Comparison of ENCODE assay signal across 28 mouse cellular contexts in the genomic region with DNA sequence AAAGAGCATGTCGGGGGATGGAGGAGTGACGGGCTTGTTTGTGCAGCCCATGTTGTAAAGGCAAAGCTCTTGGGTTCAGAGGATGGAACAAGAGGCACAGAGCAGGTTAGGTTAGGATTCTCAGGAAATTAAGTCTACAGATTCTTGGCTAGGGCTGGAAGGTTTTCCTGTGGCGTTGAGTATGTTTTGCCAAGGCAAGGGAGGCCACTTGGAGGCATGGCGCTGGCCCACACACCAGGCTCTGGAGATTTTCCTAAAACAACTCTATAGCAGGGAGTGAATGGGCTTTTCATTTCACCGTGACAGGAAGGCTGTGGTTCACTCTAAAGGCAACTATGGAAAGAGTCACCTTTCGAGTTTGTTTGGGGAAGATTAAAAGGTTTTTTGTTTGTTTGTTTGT. TPM values are rescaled to one million over a fixed set of nuclear protein-coding genes. Genes with fewer than 3 reads are reported as not detected.
A peak's percentile ranks its signal among the peaks of the same experiment; 100 is the strongest.
DNase-seq lines count a peak whose midpoint lies in the region; ATAC-seq and TF ChIP-seq lines count a peak whose summit lies in the region.
"Had no signal": no experiment of that assay in that cellular context is flagged by ENCODE, and none has a peak within 500 bp of the region (broad histone marks: within the 10 kb centered on the region; RNA-seq: fewer than 3 reads in every experiment).

No protein-coding gene starts in this region.

- no peaks in the 10 kb centered on the region for H3K79me2 ChIP-seq in MEL (ENCODE audit: control insufficient read depth, insufficient read depth, low read length, poor library complexity)

- peaks cover 6% of the 10 kb centered on the region for H3K4me1 ChIP-seq in limb, embryonic 12.5 days (replicated peaks)
- H3K4me1 ChIP-seq in limb, embryonic 10.5 days = no peaks in the 10 kb centered on the region
- peaks cover 43% of the 10 kb centered on the region in 2 experiments for H3K4me1 ChIP-seq in MEL (ENCODE audit: control insufficient read depth in 1 of 2, insufficient read depth in 2 of 2, low read length in 2 of 2)
- peaks cover 43 to 48% of the 10 kb centered on the region in 2 experiments for H3K4me1 ChIP-seq in liver, embryonic 14.5 days (replicated peaks; ENCODE audit: control insufficient read depth in 2 of 2, insufficient read depth in 2 of 2, low read length in 1 of 2)
- peaks cover 10% of the 10 kb centered on the region for H3K4me1 ChIP-seq in forebrain, embryonic 12.5 days
- H3K4me1 ChIP-seq: stomach, embryonic 15.5 days had no signal

- no peak for TF ChIP-seq RAD21 in MEL (IDR thresholded peaks at IDR 0.05; ENCODE audit: low read depth, low read length)

- DNase-seq in cerebellum, postnatal 14 days = peak; percentile 35 to 60
- no peak for DNase-seq in limb, embryonic 10.5 days (ENCODE audit: low spot score)
- no peak for DNase-seq in MEL (ENCODE audit: low read depth, low spot score)
- no peak for DNase-seq in liver, embryonic 14.5 days (ENCODE audit: low read depth in 3 of 3, low spot score in 3 of 3)
- no peak for DNase-seq in urinary bladder, postnatal 25 days (ENCODE audit: low spot score)
- DNase-seq: adrenal gland, postnatal 10 days; cerebellum, adult 11 months; cerebellum, adult 9-10 months; gastrocnemius, postnatal 36 days; heart, adult 18-20 months; heart, postnatal 36 days; kidney, adult 18-20 months; kidney, postnatal 25 days; lung, postnatal 36 days; retina, postnatal 1 day; right cerebral cortex, postnatal 25 days had no signal

- TF ChIP-seq CTCF in MEL (IDR thresholded peaks at IDR 0.05 in 2 of 3, conservative IDR thresholded peaks at IDR 0.05 in 1 of 3; ENCODE audit: control insufficient read depth in 1 of 3, insufficient read depth in 1 of 3, low read depth in 2 of 3, low read length in 3 of 3, poor library complexity in 1 of 3, severe bottlenecking in 1 of 3) = no peak
- no peak for TF ChIP-seq CTCF in liver, embryonic 14.5 days (IDR thresholded peaks at IDR 0.05; ENCODE audit: low read depth)

- H3K9ac ChIP-seq in limb, embryonic 12.5 days (replicated peaks) = no peak overlapping the region
- H3K9ac ChIP-seq in MEL (ENCODE audit: control insufficient read depth, low read depth, low read length, poor library complexity, severe bottlenecking) = peak overlapping the region; percentile 29
- H3K9ac ChIP-seq in liver, embryonic 14.5 days (replicated peaks) = no peak overlapping the region
- no peak overlapping the region for H3K9ac ChIP-seq in forebrain, embryonic 12.5 days
- H3K9ac ChIP-seq: hindbrain, embryonic 14.5 days; kidney, embryonic 15.5 days; midbrain, embryonic 13.5 days; neural tube, embryonic 15.5 days; stomach, embryonic 15.5 days had no signal

- no peaks in the 10 kb centered on the region for H3K27me3 ChIP-seq in limb, embryonic 12.5 days
- no peaks in the 10 kb centered on the region for H3K27me3 ChIP-seq in limb, embryonic 10.5 days (ENCODE audit: low read depth, poor library complexity, severe bottlenecking)
- H3K27me3 ChIP-seq in MEL (ENCODE audit: control insufficient read depth in 1 of 2, insufficient read depth in 2 of 2, low read length in 2 of 2) = no peaks in the 10 kb centered on the region
- H3K27me3 ChIP-seq in liver, embryonic 14.5 days (ENCODE audit: control insufficient read depth, insufficient read depth, low read length) = no peaks in the 10 kb centered on the region
- H3K27me3 ChIP-seq in forebrain, embryonic 12.5 days = no peaks in the 10 kb centered on the region
- H3K27me3 ChIP-seq: kidney, embryonic 15.5 days; midbrain, embryonic 13.5 days; neural tube, embryonic 15.5 days; Patski; stomach, embryonic 15.5 days had no signal

- peak overlapping the region; percentile 53 for H3K27ac ChIP-seq in limb, embryonic 12.5 days
- H3K27ac ChIP-seq in limb, embryonic 10.5 days = no peak overlapping the region
- peak overlapping the region; percentile 67 for H3K27ac ChIP-seq in MEL (ENCODE audit: control insufficient read depth, low read depth, low read length)
- peak overlapping the region; percentile 31 for H3K27ac ChIP-seq in liver, embryonic 14.5 days
- no peak overlapping the region for H3K27ac ChIP-seq in forebrain, embryonic 12.5 days
- H3K27ac ChIP-seq: hindbrain, embryonic 14.5 days; kidney, embryonic 15.5 days; midbrain, embryonic 13.5 days; neural tube, embryonic 15.5 days; stomach, embryonic 15.5 days had no signal

- no peak for ATAC-seq in cerebellum, adult (ENCODE audit: insufficient number of reproducible peaks, low FRiP score, low TSS enrichment)
- no peak for ATAC-seq in limb, embryonic 12.5 days (ENCODE audit: insufficient number of reproducible peaks, insufficient read depth, low FRiP score, low TSS enrichment, low read depth)
- ATAC-seq in liver, embryonic 14.5 days (ENCODE audit: insufficient read depth) = no peak
- ATAC-seq in forebrain, embryonic 12.5 days (ENCODE audit: low FRiP score) = no peak
- ATAC-seq: forebrain, embryonic 14.5 days; midbrain, embryonic 13.5 days; Patski had no signal

- no peak overlapping the region for H3K4me3 ChIP-seq in limb, embryonic 12.5 days (replicated peaks)
- H3K4me3 ChIP-seq in limb, embryonic 10.5 days = no peak overlapping the region
- H3K4me3 ChIP-seq in MEL (ENCODE audit: control insufficient read depth in 1 of 2, insufficient read depth in 1 of 2, low read depth in 2 of 2, low read length in 2 of 2) = peak overlapping the region; percentile 14 to 25; a peak in 3 of 4 replicates
- no peak overlapping the region for H3K4me3 ChIP-seq in liver, embryonic 14.5 days (ENCODE audit: insufficient read depth in 1 of 2, low read depth in 2 of 2, low read length in 2 of 2)
- no peak overlapping the region for H3K4me3 ChIP-seq in forebrain, embryonic 12.5 days (replicated peaks)
- H3K4me3 ChIP-seq: kidney, embryonic 15.5 days; midbrain, embryonic 13.5 days; neural tube, embryonic 15.5 days; stomach, embryonic 15.5 days had no signal

- 73% methylated on average over 6 of the region's 6 CpGs for WGBS in limb, embryonic 12.5 days
- 90% methylated on average over 6 of the region's 6 CpGs for WGBS in limb, embryonic 10.5 days
- WGBS in liver, embryonic 14.5 days (ENCODE audit: insufficient replicate concordance) = 73% methylated on average over 6 of the region's 6 CpGs
- WGBS in forebrain, embryonic 12.5 days = 87% methylated on average over 6 of the region's 6 CpGs

- no peak overlapping the region for H3K4me2 ChIP-seq in limb, embryonic 12.5 days
- H3K4me2 ChIP-seq in liver, embryonic 14.5 days (ENCODE audit: low read depth) = peak overlapping the region; percentile 37
- H3K4me2 ChIP-seq in forebrain, embryonic 12.5 days = no peak overlapping the region
- H3K4me2 ChIP-seq: heart, embryonic 11.5 days; hindbrain, embryonic 14.5 days; kidney, embryonic 15.5 days; midbrain, embryonic 13.5 days; neural tube, embryonic 15.5 days; stomach, embryonic 15.5 days had no signal

- TF ChIP-seq EP300 in MEL (IDR thresholded peaks at IDR 0.05; ENCODE audit: low read depth in 1 of 2, low read length in 2 of 2) = no peak; a peak in 2 of 4 replicates
- TF ChIP-seq EP300 in liver, embryonic 14.5 days (IDR thresholded peaks at IDR 0.05; ENCODE audit: low read depth) = no peak

- no peak for TF ChIP-seq POLR2A in MEL (IDR thresholded peaks at IDR 0.05; ENCODE audit: control insufficient read depth in 1 of 2, insufficient read depth in 1 of 2, low read depth in 1 of 2, low read length in 2 of 2, poor library complexity in 1 of 2)

- H3K9me3 ChIP-seq in limb, embryonic 12.5 days = no peaks in the 10 kb centered on the region
- no peaks in the 10 kb centered on the region for H3K9me3 ChIP-seq in limb, embryonic 10.5 days (replicated peaks)
- no peaks in the 10 kb centered on the region for H3K9me3 ChIP-seq in MEL (replicated peaks; ENCODE audit: insufficient read depth, low read length)
- H3K9me3 ChIP-seq in liver, embryonic 14.5 days (ENCODE audit: control insufficient read depth, low read length) = no peaks in the 10 kb centered on the region
- no peaks in the 10 kb centered on the region for H3K9me3 ChIP-seq in forebrain, embryonic 12.5 days
- H3K9me3 ChIP-seq: G1E; kidney, embryonic 15.5 days; midbrain, embryonic 13.5 days; neural tube, embryonic 15.5 days; stomach, embryonic 15.5 days had no signal

- H3K36me3 ChIP-seq in limb, embryonic 12.5 days = peaks cover 3% of the 10 kb centered on the region; the same call in 1 of the 2 replicates
- H3K36me3 ChIP-seq in limb, embryonic 10.5 days = peaks cover 12% of the 10 kb centered on the region
- H3K36me3 ChIP-seq in MEL (ENCODE audit: control insufficient read depth in 1 of 2, insufficient read depth in 2 of 2, low read length in 2 of 2) = peaks cover 0 to 59% of the 10 kb centered on the region in 2 experiments; a peak in 2 of 4 replicates
- H3K36me3 ChIP-seq in liver, embryonic 14.5 days (replicated peaks; ENCODE audit: control insufficient read depth, insufficient read depth, low read depth) = no peaks in the 10 kb centered on the region; the same call in 1 of the 2 replicates
- peaks cover 7% of the 10 kb centered on the region; the same call in 1 of the 2 replicates for H3K36me3 ChIP-seq in forebrain, embryonic 12.5 days (replicated peaks)
- H3K36me3 ChIP-seq: kidney, embryonic 15.5 days; neural tube, embryonic 15.5 days; stomach, embryonic 15.5 days had no signal

TF ChIP-seq in MEL, 35 proteins besides CTCF, POLR2A, EP300 and RAD21 (continues in another document):
- TF ChIP-seq TAL1 (IDR thresholded peaks at IDR 0.05; ENCODE audit: low read length) = no peak
- TF ChIP-seq MEF2A (IDR thresholded peaks at IDR 0.05; ENCODE audit: extremely low read depth, insufficient replicate concordance, low read depth, low read length, poor library complexity, severe bottlenecking) = no peak
- no peak for TF ChIP-seq NELFE (IDR thresholded peaks at IDR 0.05; ENCODE audit: low read depth, low read length)
- TF ChIP-seq ZC3H11A (IDR thresholded peaks at IDR 0.05; ENCODE audit: low read depth, low read length) = no peak
- TF ChIP-seq ZKSCAN1 (IDR thresholded peaks at IDR 0.05; ENCODE audit: low read depth, low read length) = no peak
- TF ChIP-seq TBP (IDR thresholded peaks at IDR 0.05; ENCODE audit: low read depth, low read length) = 0 out of 2 replicates have a peak, but pooled peaks have one; percentile 2
- TF ChIP-seq USF2 (IDR thresholded peaks at IDR 0.05; ENCODE audit: borderline replicate concordance in 1 of 2, insufficient read depth in 1 of 2, low read depth in 1 of 2, low read length in 2 of 2) = peak in 1 of 2 experiments; percentile 2; a peak in 1 of 4 replicates
- TF ChIP-seq MXI1 (IDR thresholded peaks at IDR 0.05; ENCODE audit: low read depth, low read length) = 0 out of 2 replicates have a peak, but pooled peaks have one; percentile 12

RNA-seq across cellular contexts. Expression of a gene that starts 32.3 kb away (rescaled TPM):
- 22.0 and 31.9 TPM in 2 replicates for polyA plus RNA-seq in limb, embryonic 12.5 days (2016; fragmentation: Nextera tagmentation; extraction: Ambion mirVana)
- 25.2 and 26.7 TPM in 2 replicates for polyA plus RNA-seq in limb, embryonic 10.5 days (2016; fragmentation: Nextera tagmentation; extraction: Ambion mirVana)
- 2.1 and 3.2 TPM in 2 replicates for total RNA-seq in MEL (2012; rRNA removed)
- 10 to 100 TPM in 1 of 2 experiments, not detected in 1; 10.6 TPM for polyA plus RNA-seq in MEL (2012; ENCODE audit: insufficient read depth in 1 of 2, insufficient read length in 2 of 2, low read depth in 1 of 2, low replicate concordance in 2 of 2, missing spikeins in 1 of 2)
- 5.0 and 7.7 TPM in 2 replicates for polyA plus RNA-seq in liver, embryonic 14.5 days (2012; rRNA removed)
- 4.3 and 5.2 TPM in 2 replicates for polyA plus RNA-seq in liver, embryonic 14.5 days (2014; fragmentation: Nextera tagmentation; extraction: Ambion mirVana)
- polyA plus RNA-seq in forebrain, embryonic 12.5 days (2016; fragmentation: Nextera tagmentation; extraction: Ambion mirVana) = 78.6 and 83.5 TPM in 2 replicates

Comparison
In these comparisons a context has a peak if more than half of its experiments do, and no peak if none do; other contexts are left out.
1. H3K27ac ChIP-seq: peak in limb, embryonic 12.5 days (single experiment), MEL (single experiment) and liver, embryonic 14.5 days (single experiment); none in limb, embryonic 10.5 days (single experiment) and forebrain, embryonic 12.5 days (single experiment).
2. DNase-seq: peak in cerebellum, postnatal 14 days (2 of 2); none in limb, embryonic 10.5 days (single experiment), MEL (single experiment), liver, embryonic 14.5 days (0 of 3) and urinary bladder, postnatal 25 days (single experiment).
3. H3K4me3 ChIP-seq: peak in MEL (2 of 2); none in limb, embryonic 12.5 days (single experiment), limb, embryonic 10.5 days (single experiment), liver, embryonic 14.5 days (0 of 2) and forebrain, embryonic 12.5 days (single experiment).